Mouse (Mus musculus): ENCODE results near the gene Ccdc91.

DNA sequence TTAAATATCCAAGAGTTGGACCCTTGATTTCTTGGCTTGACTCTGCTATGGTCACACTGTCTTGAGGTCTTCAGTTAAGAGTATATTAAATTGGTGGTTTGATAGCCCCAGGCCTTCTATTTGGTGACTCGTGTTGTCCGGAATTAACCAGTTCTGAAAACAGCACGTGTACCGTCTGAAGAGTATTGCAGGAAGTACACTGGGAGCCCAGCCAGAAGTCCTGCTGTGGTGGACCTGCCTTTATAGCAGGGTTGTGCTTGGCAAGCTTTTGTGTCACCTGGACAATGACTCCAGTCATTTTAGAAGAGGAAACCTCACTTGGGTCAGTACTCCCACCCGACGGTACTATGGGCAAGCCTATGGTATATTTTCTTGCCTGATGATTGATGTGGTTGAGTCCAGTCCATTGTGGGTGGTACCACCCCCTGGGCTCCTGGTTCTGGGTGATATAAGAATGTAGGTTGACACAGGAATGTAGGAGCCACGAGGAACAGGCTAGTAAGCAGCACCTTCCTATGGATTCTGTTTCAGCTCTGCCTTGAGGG is 63.5 kb downstream of the Ccdc91 start:
- TF ChIP-seq CTCF (IDR thresholded peaks at IDR 0.05; ENCODE audit: low read depth, low read length), result no peak
- no peak for TF ChIP-seq EP300 (IDR thresholded peaks at IDR 0.05; ENCODE audit: insufficient read depth, low read depth, low read length)

All from ES-Bruce4 (cell line).